Mouse (Mus musculus): Measurements from ENCODE around the gene Tnnc1. TPM values are rescaled to one million over a fixed set of nuclear protein-coding genes. Genes with fewer than 3 reads are reported as not detected.

The Tnnc1 gene
- polyA plus RNA-seq (2014; fragmentation: Nextera tagmentation; extraction: Ambion mirVana) = 2.2 and 2.6 TPM in 2 replicates

DNA sequence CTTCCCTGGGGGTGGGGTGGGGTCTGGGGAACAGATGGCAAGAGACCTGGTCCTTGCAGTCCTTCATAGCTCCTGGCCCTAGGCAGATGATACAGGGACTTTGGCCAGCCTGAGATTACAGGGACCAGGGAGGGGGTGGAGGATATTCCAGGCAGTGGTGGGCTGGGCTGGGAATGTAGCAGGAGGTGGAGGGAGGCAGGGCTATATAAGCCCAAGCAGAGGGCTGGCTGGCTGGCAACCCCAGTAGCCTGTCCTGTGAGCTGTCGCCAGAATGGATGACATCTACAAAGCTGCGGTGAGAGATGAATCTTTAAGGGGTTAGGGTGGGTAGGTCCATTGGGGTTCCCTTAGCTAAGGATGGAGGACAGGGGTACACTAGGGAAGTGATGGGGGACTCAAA, at the start of gene Tnnc1:
Tnnc1 (plus strand) TSS at position 229 of the 400 bp plus-strand sequence.
- DNase-seq (ENCODE audit: low spot score) = no peak
- Histone ChIP-seq H3K36me3 (ENCODE audit: control insufficient read depth, insufficient read depth, low read length) (peaks cover 13% of the 10 kb centered on the region), H3K4me1 (replicated peaks; ENCODE audit: control insufficient read depth, insufficient read depth, low read length) (peaks cover 12% of the 10 kb centered on the region), H3K9ac (ENCODE audit: low read length) (no peak within 1 kb of the TSS; the same call in 1 of the 2 replicates), H3K27ac (ENCODE audit: low read depth) (no peak within 1 kb of the TSS), H3K27me3 (replicated peaks; ENCODE audit: control insufficient read depth, insufficient read depth, low read length) (no peaks in the 10 kb centered on the region), H3K9me3 (ENCODE audit: control insufficient read depth, low read length) (no peaks in the 10 kb centered on the region), H3K4me2 (ENCODE audit: low read length) (peak within 1 kb of the TSS; percentile 73), H3K4me3 (ENCODE audit: low read depth, low read length) (peak within 1 kb of the TSS; percentile 78; the same call in 1 of the 2 replicates)
- WGBS = 56% methylated on average over 2 of the region's 2 CpGs
- no peak for ATAC-seq (replicated peaks; ENCODE audit: low FRiP score, low TSS enrichment, low read depth)

DNA sequence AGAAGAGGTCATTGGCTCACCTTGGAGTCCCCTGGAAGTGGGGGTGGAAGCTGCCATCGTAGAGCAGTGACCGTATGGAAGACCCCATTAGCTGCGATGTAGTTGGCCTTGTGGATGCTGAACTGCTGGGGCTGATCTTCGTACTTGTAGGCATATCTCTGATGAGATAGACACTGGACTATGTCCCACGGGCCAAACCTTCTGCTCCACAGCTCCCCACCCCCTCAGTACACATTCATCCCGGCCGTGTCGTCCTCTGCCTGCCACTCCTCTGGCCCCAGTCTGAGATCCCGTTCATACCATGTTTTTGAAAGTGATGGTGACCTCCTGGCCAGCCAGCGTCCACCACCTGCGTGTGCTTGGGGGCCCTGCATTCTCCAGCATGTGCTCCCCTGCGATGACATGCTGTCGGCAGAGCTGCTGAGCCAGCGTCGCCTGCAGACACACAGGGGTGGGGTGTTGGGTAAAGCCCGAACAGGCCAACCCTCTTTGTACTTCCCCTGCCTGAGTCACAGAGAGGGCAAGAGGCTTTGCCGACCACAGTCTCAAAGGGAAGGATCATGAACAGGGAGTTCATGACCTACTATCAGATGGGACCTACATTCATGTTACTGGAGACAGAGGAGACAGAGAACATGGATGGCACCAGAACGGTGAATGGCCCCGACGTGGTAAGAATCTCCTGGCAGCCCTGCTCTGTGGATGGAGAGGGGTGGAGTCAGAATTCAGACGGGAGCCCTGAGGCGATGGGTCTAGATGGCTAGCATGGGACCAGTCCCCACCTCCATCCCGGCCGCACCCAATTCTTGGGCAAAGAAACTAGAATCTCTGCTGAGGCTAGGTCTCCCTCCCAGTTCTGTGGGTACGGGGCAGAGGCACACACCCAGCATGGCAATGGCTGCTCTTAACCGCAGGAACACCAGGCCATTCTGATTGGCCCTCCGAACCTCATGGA, 47.6 kb upstream of the Tnnc1 start:
- no peak overlapping the region for H3K9ac ChIP-seq (ENCODE audit: low read length)
- H3K4me2 ChIP-seq (ENCODE audit: low read length) = no peak overlapping the region
- WGBS = 72% methylated on average over 27 of the region's 27 CpGs
- no peaks in the 10 kb centered on the region for H3K9me3 ChIP-seq (ENCODE audit: control insufficient read depth, low read length)
- no peak overlapping the region for H3K4me3 ChIP-seq (ENCODE audit: low read depth, low read length)
- ATAC-seq (replicated peaks; ENCODE audit: low FRiP score, low TSS enrichment, low read depth) (peak; percentile 24), DNase-seq (ENCODE audit: low spot score) (no peak)
- H3K27ac ChIP-seq (ENCODE audit: low read depth) = no peak overlapping the region
- no peaks in the 10 kb centered on the region for H3K36me3 ChIP-seq (ENCODE audit: control insufficient read depth, insufficient read depth, low read length)
- no peaks in the 10 kb centered on the region for H3K27me3 ChIP-seq (replicated peaks; ENCODE audit: control insufficient read depth, insufficient read depth, low read length)
- no peaks in the 10 kb centered on the region for H3K4me1 ChIP-seq (replicated peaks; ENCODE audit: control insufficient read depth, insufficient read depth, low read length)

DNA sequence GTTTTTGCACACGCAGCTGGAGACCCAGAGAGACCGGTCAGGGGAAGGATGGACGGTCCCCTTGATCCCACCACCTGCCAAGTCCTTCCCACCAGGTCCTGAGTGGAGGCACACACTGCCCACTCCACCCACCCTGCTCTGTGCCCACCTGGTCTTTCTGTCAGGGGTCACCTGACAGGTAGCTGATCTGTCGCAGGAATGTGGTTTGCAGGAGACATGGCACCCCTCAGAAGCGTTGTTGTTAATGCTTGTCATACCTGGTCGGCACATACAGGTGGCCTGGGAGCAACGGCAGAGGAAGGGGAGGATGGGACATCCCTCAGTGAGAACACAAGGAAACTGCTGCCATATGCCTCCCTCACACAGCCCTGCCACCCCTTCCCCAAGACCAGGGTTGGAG, 46.9 kb upstream of the Tnnc1 start:
- no peak overlapping the region for H3K4me3 ChIP-seq (ENCODE audit: low read depth, low read length)
- H3K27me3 ChIP-seq (replicated peaks; ENCODE audit: control insufficient read depth, insufficient read depth, low read length) = no peaks in the 10 kb centered on the region
- H3K4me2 ChIP-seq (ENCODE audit: low read length) = no peak overlapping the region
- DNase-seq (ENCODE audit: low spot score) (no peak), ATAC-seq (replicated peaks; ENCODE audit: low FRiP score, low TSS enrichment, low read depth) (no peak)
- H3K27ac ChIP-seq (ENCODE audit: low read depth) = no peak overlapping the region
- no peaks in the 10 kb centered on the region for H3K9me3 ChIP-seq (ENCODE audit: control insufficient read depth, low read length)
- no peaks in the 10 kb centered on the region for H3K36me3 ChIP-seq (ENCODE audit: control insufficient read depth, insufficient read depth, low read length)
- no peaks in the 10 kb centered on the region for H3K4me1 ChIP-seq (replicated peaks; ENCODE audit: control insufficient read depth, insufficient read depth, low read length)
- WGBS = 86% methylated on average over 7 of the region's 7 CpGs
- no peak overlapping the region for H3K9ac ChIP-seq (ENCODE audit: low read length)

DNA sequence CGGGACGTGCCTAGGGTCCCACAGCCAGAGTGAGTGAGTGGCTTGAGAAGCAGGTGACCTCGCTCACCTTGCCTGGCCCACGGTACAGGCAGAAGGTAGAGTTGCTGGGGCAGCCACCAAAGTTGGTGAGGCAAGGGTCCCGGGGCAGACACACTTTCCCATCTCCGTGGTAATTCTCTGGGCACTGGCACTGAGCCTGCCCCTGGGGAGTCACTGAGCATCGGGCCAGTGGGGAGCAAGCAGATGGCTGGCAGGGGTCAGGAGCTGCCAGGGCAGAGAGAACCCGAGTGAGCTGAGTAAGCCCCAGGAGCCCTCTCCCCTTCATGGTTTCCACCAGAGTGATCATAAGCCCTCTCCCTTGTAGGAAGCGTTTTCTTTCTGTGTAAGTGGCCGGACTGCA, 46.5 kb upstream of the Tnnc1 start:
- WGBS = 76% methylated on average over 10 of the region's 10 CpGs
- H3K4me2 ChIP-seq (ENCODE audit: low read length) = no peak overlapping the region
- H3K9me3 ChIP-seq (ENCODE audit: control insufficient read depth, low read length) = no peaks in the 10 kb centered on the region
- H3K4me3 ChIP-seq (ENCODE audit: low read depth, low read length) = no peak overlapping the region
- H3K27ac ChIP-seq (ENCODE audit: low read depth) = no peak overlapping the region
- peaks cover 4% of the 10 kb centered on the region; the same call in 1 of the 2 replicates for H3K4me1 ChIP-seq (replicated peaks; ENCODE audit: control insufficient read depth, insufficient read depth, low read length)
- no peak overlapping the region for H3K9ac ChIP-seq (ENCODE audit: low read length)
- no peak for ATAC-seq (replicated peaks; ENCODE audit: low FRiP score, low TSS enrichment, low read depth)
- DNase-seq (ENCODE audit: low spot score) = no peak
- no peaks in the 10 kb centered on the region for H3K27me3 ChIP-seq (replicated peaks; ENCODE audit: control insufficient read depth, insufficient read depth, low read length)
- H3K36me3 ChIP-seq (ENCODE audit: control insufficient read depth, insufficient read depth, low read length) = no peaks in the 10 kb centered on the region

DNA sequence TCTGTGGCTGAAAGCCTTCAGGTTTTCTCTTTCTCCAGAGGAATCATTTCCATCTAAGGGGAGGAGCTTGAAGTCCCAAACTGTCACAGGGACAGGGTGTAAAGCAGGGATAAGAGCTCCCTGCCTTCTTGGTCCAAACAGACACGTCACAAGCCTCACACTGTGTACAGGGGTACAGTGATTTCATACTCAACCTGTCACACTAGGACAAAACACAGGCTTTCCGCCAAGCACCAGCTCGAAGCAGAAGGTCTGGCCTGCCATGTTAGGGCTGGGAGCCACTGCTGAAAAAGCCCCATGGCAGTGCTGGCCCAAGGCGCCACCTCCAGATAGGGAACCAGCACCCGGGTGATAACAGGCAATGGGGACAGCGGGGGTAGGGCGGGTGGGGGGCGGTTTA, 44.0 kb upstream of the Tnnc1 start:
- H3K4me1 ChIP-seq (replicated peaks; ENCODE audit: control insufficient read depth, insufficient read depth, low read length) = peaks cover 7% of the 10 kb centered on the region; the same call in 1 of the 2 replicates
- H3K9me3 ChIP-seq (ENCODE audit: control insufficient read depth, low read length) = no peaks in the 10 kb centered on the region
- no peak overlapping the region for H3K4me3 ChIP-seq (ENCODE audit: low read depth, low read length)
- WGBS = 67% methylated on average over 8 of the region's 8 CpGs
- DNase-seq (ENCODE audit: low spot score) (no peak), ATAC-seq (replicated peaks; ENCODE audit: low FRiP score, low TSS enrichment, low read depth) (no peak)
- H3K36me3 ChIP-seq (ENCODE audit: control insufficient read depth, insufficient read depth, low read length) = no peaks in the 10 kb centered on the region
- H3K9ac ChIP-seq (ENCODE audit: low read length) = no peak overlapping the region
- no peaks in the 10 kb centered on the region for H3K27me3 ChIP-seq (replicated peaks; ENCODE audit: control insufficient read depth, insufficient read depth, low read length)
- H3K4me2 ChIP-seq (ENCODE audit: low read length) = no peak overlapping the region
- no peak overlapping the region for H3K27ac ChIP-seq (ENCODE audit: low read depth)

DNA sequence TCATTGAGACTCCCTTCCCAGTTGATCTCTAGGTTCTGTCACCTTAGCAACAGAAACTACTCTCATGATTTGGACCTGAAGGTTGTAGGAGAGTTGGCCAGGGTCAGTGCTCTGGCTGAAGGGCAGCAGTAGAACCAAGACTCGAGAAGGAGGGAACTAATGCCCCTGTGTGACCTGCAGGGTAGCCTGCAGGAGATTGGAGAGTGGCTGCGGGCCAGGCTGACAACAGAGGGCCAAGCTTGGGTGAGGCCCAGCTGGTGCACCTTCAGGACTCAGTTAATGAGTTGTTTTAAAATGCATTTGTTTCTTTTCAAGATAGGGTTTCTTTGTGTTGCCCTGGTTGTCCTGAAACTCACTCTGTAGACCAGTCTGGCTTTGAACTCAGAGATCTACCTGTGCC, 43.1 kb upstream of the Tnnc1 start:
- Histone ChIP-seq H3K4me3 (ENCODE audit: low read depth, low read length) (no peak overlapping the region), H3K27me3 (replicated peaks; ENCODE audit: control insufficient read depth, insufficient read depth, low read length) (no peaks in the 10 kb centered on the region), H3K36me3 (ENCODE audit: control insufficient read depth, insufficient read depth, low read length) (peaks cover 1% of the 10 kb centered on the region; the same call in 1 of the 2 replicates), H3K4me2 (ENCODE audit: low read length) (no peak overlapping the region), H3K4me1 (replicated peaks; ENCODE audit: control insufficient read depth, insufficient read depth, low read length) (peaks cover 7% of the 10 kb centered on the region; the same call in 1 of the 2 replicates), H3K9me3 (ENCODE audit: control insufficient read depth, low read length) (no peaks in the 10 kb centered on the region), H3K27ac (ENCODE audit: low read depth) (no peak overlapping the region), H3K9ac (ENCODE audit: low read length) (no peak overlapping the region)
- DNase-seq (ENCODE audit: low spot score) (no peak), ATAC-seq (replicated peaks; ENCODE audit: low FRiP score, low TSS enrichment, low read depth) (no peak)
- WGBS = 77% methylated on average over 2 of the region's 2 CpGs

DNA sequence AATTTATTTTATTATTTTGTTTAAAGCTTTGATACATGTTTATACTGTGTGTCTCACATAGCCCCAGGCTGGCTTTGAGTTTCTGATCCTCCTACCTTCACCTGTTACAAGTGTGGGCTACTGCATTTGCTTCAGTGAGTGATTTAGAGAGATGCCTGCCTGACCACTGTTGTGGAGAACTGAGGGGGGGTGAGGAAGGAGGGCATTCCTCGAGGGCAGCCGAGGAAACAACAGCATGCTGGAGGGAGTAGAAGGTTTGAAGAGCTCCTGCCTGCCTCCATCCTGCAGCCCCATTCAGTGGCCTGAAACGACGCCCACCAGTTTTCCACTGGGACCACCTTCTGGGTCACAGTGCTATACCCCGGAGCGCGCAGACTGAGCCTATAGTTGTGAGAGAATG, 42.7 kb upstream of the Tnnc1 start:
- Histone ChIP-seq H3K9me3 (ENCODE audit: control insufficient read depth, low read length) (no peaks in the 10 kb centered on the region), H3K36me3 (ENCODE audit: control insufficient read depth, insufficient read depth, low read length) (peaks cover 6% of the 10 kb centered on the region), H3K4me3 (ENCODE audit: low read depth, low read length) (no peak overlapping the region), H3K4me2 (ENCODE audit: low read length) (no peak overlapping the region), H3K9ac (ENCODE audit: low read length) (no peak overlapping the region), H3K27ac (ENCODE audit: low read depth) (no peak overlapping the region), H3K4me1 (replicated peaks; ENCODE audit: control insufficient read depth, insufficient read depth, low read length) (peaks cover 7% of the 10 kb centered on the region; the same call in 1 of the 2 replicates), H3K27me3 (replicated peaks; ENCODE audit: control insufficient read depth, insufficient read depth, low read length) (no peaks in the 10 kb centered on the region)
- DNase-seq (ENCODE audit: low spot score) = no peak
- ATAC-seq (replicated peaks; ENCODE audit: low FRiP score, low TSS enrichment, low read depth) = no peak
- 54% methylated on average over 7 of the region's 7 CpGs for WGBS

DNA sequence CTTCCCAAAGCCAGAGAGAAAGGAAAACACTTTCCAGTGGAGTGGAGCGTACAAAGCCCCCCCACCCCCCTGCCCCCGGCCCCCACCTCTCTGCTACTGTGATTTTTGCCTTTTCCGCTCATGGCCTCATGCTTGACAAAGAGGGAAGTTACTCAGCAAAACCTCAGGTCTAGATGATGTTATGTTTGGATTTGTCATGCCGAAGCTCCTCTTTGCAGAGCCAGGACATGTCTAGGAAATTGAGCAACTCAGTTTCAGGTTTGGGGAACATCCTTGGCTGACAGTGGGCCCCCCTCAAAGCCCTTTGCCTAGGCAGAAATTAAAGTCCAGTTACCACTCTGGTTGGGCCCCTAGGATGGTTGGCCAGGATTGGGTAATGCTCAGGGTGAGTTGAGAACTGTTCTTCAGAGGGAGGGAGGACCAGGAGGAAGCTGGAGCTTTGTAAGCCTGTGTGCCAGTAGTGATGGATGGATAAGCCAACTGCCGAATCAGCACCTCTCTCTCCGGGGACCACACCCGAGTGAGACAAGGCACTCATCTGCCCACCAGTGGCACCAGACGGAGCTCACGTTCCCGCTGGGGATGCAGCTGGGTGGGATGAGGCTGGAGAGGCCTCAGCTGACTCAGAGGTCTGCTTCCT, 42.0 kb upstream of the Tnnc1 start:
- H3K36me3 ChIP-seq (ENCODE audit: control insufficient read depth, insufficient read depth, low read length) = peaks cover 12% of the 10 kb centered on the region
- DNase-seq (ENCODE audit: low spot score) (no peak), ATAC-seq (replicated peaks; ENCODE audit: low FRiP score, low TSS enrichment, low read depth) (no peak)
- H3K4me2 ChIP-seq (ENCODE audit: low read length) = peak overlapping the region; percentile 23
- H3K4me1 ChIP-seq (replicated peaks; ENCODE audit: control insufficient read depth, insufficient read depth, low read length) = peaks cover 7% of the 10 kb centered on the region; the same call in 1 of the 2 replicates
- H3K9me3 ChIP-seq (ENCODE audit: control insufficient read depth, low read length) = no peaks in the 10 kb centered on the region
- H3K27ac ChIP-seq (ENCODE audit: low read depth) = no peak overlapping the region; the same call in 1 of the 2 replicates
- no peak overlapping the region for H3K4me3 ChIP-seq (ENCODE audit: low read depth, low read length)
- no peaks in the 10 kb centered on the region for H3K27me3 ChIP-seq (replicated peaks; ENCODE audit: control insufficient read depth, insufficient read depth, low read length)
- no peak overlapping the region for H3K9ac ChIP-seq (ENCODE audit: low read length)
- 45% methylated on average over 10 of the region's 10 CpGs for WGBS

Measured in intestine, embryonic 14.5 days (tissue).